Mouse (Mus musculus) lung, embryonic 16.5 days (tissue): Measurements from ENCODE around the gene Khdc3. TPM values are rescaled to one million over a fixed set of nuclear protein-coding genes. Genes with fewer than 3 reads are reported as not detected.
"Not testable (repeated sequence)": the region's sequence is repeated elsewhere in the genome, so short reads cannot be mapped to it uniquely, and the experiment has no call there.

ENCODE experiments used
- ATAC-seq: fragments of 200-750 bp; cut with Nextera tagmentation; 2 replicates; pipeline ENCODE4 v1.8.0; 2017; ENCODE audit warnings: low read depth, mild to moderate bottlenecking, moderate library complexity
- H3K27ac ChIP-seq: fragments of 300-500 bp; sonication (generic); 2 replicates; pipeline ENCODE4 v1.5.1; 2014; ENCODE audit warnings: mild to moderate bottlenecking, control low read depth, low read length
- H3K27me3 ChIP-seq: fragments of 300-500 bp; sonication (generic); 2 replicates; pipeline ENCODE4 v1.6.1; 2014; ENCODE audit warnings: low read depth, low read length, mixed read lengths; ENCODE audit not compliant: control insufficient read depth, insufficient read depth
- H3K36me3 ChIP-seq: fragments of 300-500 bp; sonication (generic); 2 replicates; pipeline ENCODE4 v1.6.1; 2014; ENCODE audit warnings: low read length; ENCODE audit not compliant: control insufficient read depth, insufficient read depth
- H3K4me1 ChIP-seq: fragments of 300-500 bp; sonication (generic); replicated peaks from 2 replicates; pipeline ENCODE4 v1.6.1; 2014; ENCODE audit warnings: low read length, mixed read lengths; ENCODE audit not compliant: control insufficient read depth, insufficient read depth
- H3K4me2 ChIP-seq: fragments of 300-500 bp; sonication (generic); 2 replicates; pipeline ENCODE4 v1.6.1; 2014; ENCODE audit warnings: low read depth, low read length, control low read depth
- H3K4me3 ChIP-seq: fragments of 300-500 bp; sonication (generic); 2 replicates; pipeline ENCODE4 v1.5.1; 2014; ENCODE audit warnings: mild to moderate bottlenecking, low read length, control low read depth
- H3K9ac ChIP-seq: fragments of 300-500 bp; sonication (generic); 2 replicates; pipeline ENCODE4 v1.6.1; 2014; ENCODE audit warnings: low read length, control low read depth
- H3K9me3 ChIP-seq: fragments of 300-500 bp; sonication (generic); 2 replicates; pipeline ENCODE4 v1.6.1; 2016; ENCODE audit warnings: low read length; ENCODE audit not compliant: control insufficient read depth
- WGBS: fragments of 180-500 bp; shearing (Covaris S2); extraction: QIAGEN DNeasy Blood & Tissue Kit; methylation state at CpG from one replicate; pipeline ENCODE4 v1.1.7; 2014; 5-methylcytosine and 5-hydroxymethylcytosine counted together
- polyA plus RNA-seq: library from polyadenylated mRNA; unstranded; fragments of >200 nt; fragmentation: Nextera tagmentation; extraction: Ambion mirVana; gene quantifications from 2 replicates; pipeline ENCODE4 v1.2.1, GENCODE M21; 2015

The Khdc3 gene
- polyA plus RNA-seq, 1 experiment from 2014 or later = 0.15 TPM

- 80% methylated on average over 5 of the region's 5 CpGs for WGBS
- ATAC-seq = no peak
- H3K4me2 ChIP-seq = no peak overlapping the region
- H3K9ac ChIP-seq = no peak overlapping the region
- peaks cover 3% of the 10 kb centered on the region; the same call in 1 of the 2 replicates for H3K4me1 ChIP-seq
- no peaks in the 10 kb centered on the region for H3K36me3 ChIP-seq
- peaks cover 2% of the 10 kb centered on the region; the same call in 1 of the 2 replicates for H3K9me3 ChIP-seq
- H3K27me3 ChIP-seq = no peaks in the 10 kb centered on the region
- no peak overlapping the region for H3K4me3 ChIP-seq
- H3K27ac ChIP-seq = no peak overlapping the region
Measured at GRCm38 (mm10) chr9:73073169-73073568, 28.5 kb upstream of the Khdc3 start.

GRCm38 (mm10) chr9:73079349-73079748 lies 22.3 kb upstream of the Khdc3 start:
- not testable (repeated sequence) for H3K4me2 ChIP-seq, H3K9me3 ChIP-seq, H3K27me3 ChIP-seq, H3K36me3 ChIP-seq, H3K9ac ChIP-seq, H3K4me1 ChIP-seq, H3K4me3 ChIP-seq, H3K27ac ChIP-seq, ATAC-seq
- WGBS = 81% methylated on average over 11 of the region's 12 CpGs

- no peak overlapping the region for H3K4me3 ChIP-seq
- no peaks in the 10 kb centered on the region for H3K36me3 ChIP-seq
- WGBS = 57% methylated on average over 7 of the region's 7 CpGs
- H3K27me3 ChIP-seq = no peaks in the 10 kb centered on the region
- no peak overlapping the region for H3K4me2 ChIP-seq
- no peak for ATAC-seq
- H3K9ac ChIP-seq = no peak overlapping the region
- H3K27ac ChIP-seq = no peak overlapping the region
- no peaks in the 10 kb centered on the region for H3K4me1 ChIP-seq
- no peaks in the 10 kb centered on the region for H3K9me3 ChIP-seq
Measured at GRCm38 (mm10) chr9:73079801-73080325, 21.8 kb upstream of the Khdc3 start.

GRCm38 (mm10) chr9:73082291-73083000 lies 19.2 kb upstream of the Khdc3 start:
- no peak overlapping the region for H3K27ac ChIP-seq
- no peak overlapping the region for H3K4me3 ChIP-seq
- no peak overlapping the region for H3K4me2 ChIP-seq
- no peaks in the 10 kb centered on the region for H3K9me3 ChIP-seq
- H3K9ac ChIP-seq = no peak overlapping the region
- WGBS = 78% methylated on average over 8 of the region's 8 CpGs
- no peak for ATAC-seq
- H3K4me1 ChIP-seq = 0 out of 2 replicates have a peak, but pooled peaks cover 2% of the 10 kb centered on the region
- no peaks in the 10 kb centered on the region for H3K36me3 ChIP-seq
- no peaks in the 10 kb centered on the region for H3K27me3 ChIP-seq

DNA sequence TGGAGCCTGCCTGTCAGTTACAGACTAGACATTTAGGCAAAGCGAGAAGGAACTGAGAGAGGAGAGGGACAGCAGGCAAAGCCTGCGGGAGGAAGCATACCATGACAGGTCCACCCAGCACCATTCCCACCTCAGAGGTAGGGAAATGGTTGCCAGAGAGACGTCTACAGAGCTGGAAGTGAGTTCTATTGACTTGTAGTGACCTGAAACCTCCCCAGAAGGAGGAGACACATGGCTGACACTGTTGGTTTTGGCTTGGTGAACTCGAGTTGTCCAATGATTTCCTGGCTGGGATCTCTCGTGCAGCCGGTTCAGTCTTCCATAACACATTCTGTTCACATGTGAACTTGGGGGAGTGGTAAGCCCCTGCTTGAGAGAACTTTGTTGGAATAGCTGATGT lies 17.7 kb upstream of the Khdc3 start:
- Histone ChIP-seq H3K4me1 (0 out of 2 replicates have a peak, but pooled peaks cover 5% of the 10 kb centered on the region), H3K27me3 (no peaks in the 10 kb centered on the region), H3K9me3 (no peaks in the 10 kb centered on the region), H3K27ac (no peak overlapping the region), H3K9ac (no peak overlapping the region), H3K4me2 (no peak overlapping the region), H3K36me3 (no peaks in the 10 kb centered on the region), H3K4me3 (no peak overlapping the region)
- ATAC-seq = no peak
- 53% methylated on average over 6 of the region's 6 CpGs for WGBS

DNA sequence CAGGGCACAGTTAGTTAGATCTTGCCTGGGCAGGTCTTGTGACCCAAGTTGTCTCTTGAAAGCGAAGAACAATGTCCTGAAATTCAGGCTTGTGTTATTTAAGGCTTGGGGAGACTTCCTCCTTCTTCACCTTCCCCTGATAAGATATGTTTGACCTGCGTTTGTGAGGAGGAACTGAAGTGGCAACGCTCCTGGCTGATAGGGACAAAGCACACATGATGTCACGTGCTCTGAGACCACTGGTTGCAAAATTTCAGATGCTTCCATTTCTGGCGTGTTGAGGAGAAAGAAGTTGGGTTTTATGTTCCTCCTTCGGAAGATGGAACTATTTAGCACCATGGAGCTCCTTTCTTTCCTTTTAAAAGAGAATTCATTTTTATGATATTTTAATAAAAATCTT lies 15.8 kb upstream of the Khdc3 start:
- ATAC-seq = no peak
- 48% methylated on average over 6 of the region's 6 CpGs for WGBS
- Histone ChIP-seq H3K36me3 (no peaks in the 10 kb centered on the region), H3K9me3 (no peaks in the 10 kb centered on the region), H3K27me3 (no peaks in the 10 kb centered on the region), H3K4me2 (no peak overlapping the region), H3K27ac (no peak overlapping the region), H3K4me3 (no peak overlapping the region), H3K9ac (no peak overlapping the region), H3K4me1 (peaks cover 11% of the 10 kb centered on the region; the same call in 1 of the 2 replicates)

DNA sequence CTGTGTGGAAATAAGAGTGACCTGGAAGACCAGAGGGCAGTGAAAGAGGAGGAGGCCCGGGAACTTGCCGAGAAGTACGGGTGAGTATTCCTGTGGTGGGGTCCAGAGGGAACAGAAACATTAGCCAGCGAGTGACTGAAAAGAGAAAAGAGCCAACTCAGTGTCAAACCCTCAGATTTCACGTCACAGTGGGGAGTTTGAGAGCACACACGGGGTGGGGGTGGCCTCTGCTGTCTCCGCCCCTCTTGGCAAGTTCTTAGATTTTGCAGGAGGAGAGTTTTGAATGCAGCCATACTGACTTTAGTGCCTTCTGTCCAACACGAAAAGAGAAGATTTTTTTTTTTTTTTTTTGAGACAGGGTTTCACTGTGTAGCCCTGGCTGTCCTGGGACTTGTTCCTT lies 14.5 kb upstream of the Khdc3 start:
- 40% methylated on average over 8 of the region's 8 CpGs for WGBS
- 0 out of 2 replicates have a peak overlapping the region, but pooled peaks have one; percentile 17 for H3K4me2 ChIP-seq
- ATAC-seq = no peak

DNA sequence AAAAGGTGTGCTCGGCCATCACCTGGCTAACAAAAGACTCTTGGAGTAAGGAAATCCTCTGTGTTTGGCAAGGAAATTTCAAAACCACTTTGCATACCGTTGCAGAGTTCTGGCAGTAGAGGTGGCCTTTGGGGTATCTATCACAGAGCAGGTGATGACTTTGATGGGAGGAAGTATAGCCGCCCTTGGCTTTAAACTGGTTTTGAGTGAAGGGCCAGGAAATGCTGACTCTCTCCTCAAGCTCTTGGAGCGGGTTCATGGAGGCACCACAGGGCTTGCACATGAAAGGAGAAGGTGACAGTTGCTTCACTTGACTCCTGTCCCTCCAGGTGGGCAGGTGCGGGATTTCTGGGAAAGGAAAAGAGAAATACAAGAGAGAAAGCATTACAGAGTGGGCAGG lies 14.1 kb upstream of the Khdc3 start:
- no peak overlapping the region for H3K27ac ChIP-seq
- no peaks in the 10 kb centered on the region for H3K9me3 ChIP-seq
- no peak overlapping the region for H3K4me2 ChIP-seq
- no peak overlapping the region for H3K4me3 ChIP-seq
- WGBS = 59% methylated on average over 5 of the region's 5 CpGs
- H3K27me3 ChIP-seq = no peaks in the 10 kb centered on the region
- ATAC-seq = no peak
- H3K9ac ChIP-seq = no peak overlapping the region
- no peaks in the 10 kb centered on the region for H3K36me3 ChIP-seq
- H3K4me1 ChIP-seq = peaks cover 11% of the 10 kb centered on the region; the same call in 1 of the 2 replicates

More for the DNA sequence above, 14.5 kb upstream of the Khdc3 start:
- Histone ChIP-seq H3K4me1 (peaks cover 11% of the 10 kb centered on the region; the same call in 1 of the 2 replicates), H3K9ac (no peak overlapping the region), H3K36me3 (no peaks in the 10 kb centered on the region), H3K27me3 (no peaks in the 10 kb centered on the region), H3K4me3 (no peak overlapping the region), H3K27ac (no peak overlapping the region), H3K9me3 (no peaks in the 10 kb centered on the region)

- ATAC-seq = peak; percentile 82
- peak overlapping the region; percentile 28; the same call in 1 of the 2 replicates for H3K9ac ChIP-seq
- no peaks in the 10 kb centered on the region for H3K9me3 ChIP-seq
- H3K36me3 ChIP-seq = no peaks in the 10 kb centered on the region
- H3K4me2 ChIP-seq = peak overlapping the region; percentile 31; the same call in 1 of the 2 replicates
- 43% methylated on average over 16 of the region's 16 CpGs for WGBS
- H3K27ac ChIP-seq = peak overlapping the region; percentile 86
- H3K4me1 ChIP-seq = peaks cover 11% of the 10 kb centered on the region; the same call in 1 of the 2 replicates
- H3K4me3 ChIP-seq = no peak overlapping the region
- no peaks in the 10 kb centered on the region for H3K27me3 ChIP-seq
Measured at GRCm38 (mm10) chr9:73089222-73089920, 12.3 kb upstream of the Khdc3 start.
